Mouse (Mus musculus) megakaryocyte progenitor cell, adult 5-6 weeks (primary cell): ENCODE results near the gene Ush2a. TPM values are rescaled to one million over a fixed set of nuclear protein-coding genes. Genes with fewer than 3 reads are reported as not detected.

Experiments used
- ATAC-seq: replicated peaks from 2 replicates; pipeline ENCODE4 v1.8.0; 2016; ENCODE audit warnings: mild to moderate bottlenecking, moderate TSS enrichment, inconsistent platforms; ENCODE audit not compliant: poor library complexity
- total RNA-seq, 2 experiments: library from RNA; stranded (forward) in 1 of 2; stranded (reverse) in 1 of 2; fragments of 157-497, 149-512 nt in 1 of 2; fragments of 200-1000 nt in 1 of 2; gene quantifications; 2 replicates each; pipeline versions ENCODE4 v1.2.3 to v1.2.4; 2015 to 2017

The Ush2a gene
- total RNA-seq, 2 experiments from 2014 or later = not detected

DNA sequence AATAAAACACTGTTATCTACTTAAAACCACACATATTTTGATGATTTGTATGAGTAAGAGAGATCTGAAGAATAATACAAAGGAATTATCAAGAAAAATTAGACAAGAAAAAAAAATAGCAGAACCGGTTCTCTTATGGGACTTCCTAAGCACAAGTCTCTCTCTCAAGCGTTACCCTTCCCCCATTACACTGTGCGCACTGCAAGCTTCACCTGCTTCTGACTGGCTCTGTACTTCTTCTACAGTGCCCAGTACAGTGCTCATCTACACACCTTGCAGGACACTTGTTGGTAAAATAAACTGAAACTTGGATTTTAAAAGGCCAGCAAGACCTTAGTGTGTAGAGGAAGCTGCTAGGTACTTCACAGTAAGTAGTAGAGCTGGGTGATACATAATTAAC is 736.1 kb downstream of the Ush2a start:
- ATAC-seq = no peak

DNA sequence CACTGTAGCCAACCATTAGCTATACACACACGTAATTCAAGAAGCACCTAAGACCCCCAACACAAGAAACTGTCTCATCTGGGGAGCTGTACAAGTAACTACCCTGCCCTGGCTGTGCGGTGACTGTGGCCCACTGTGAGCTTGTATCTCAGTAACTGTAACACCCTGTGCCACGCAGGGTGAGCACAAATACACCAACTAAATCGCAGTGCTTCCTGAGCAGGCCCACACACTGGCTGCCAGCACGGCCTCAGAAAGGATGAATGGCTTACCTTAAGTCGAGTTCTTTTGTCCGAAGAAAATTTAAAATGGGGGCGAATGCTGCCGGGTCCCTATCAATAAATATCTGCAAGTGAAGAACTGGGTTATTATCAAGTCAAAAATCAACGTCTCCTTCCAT is 738.2 kb downstream of the Ush2a start:
- no peak for ATAC-seq

DNA sequence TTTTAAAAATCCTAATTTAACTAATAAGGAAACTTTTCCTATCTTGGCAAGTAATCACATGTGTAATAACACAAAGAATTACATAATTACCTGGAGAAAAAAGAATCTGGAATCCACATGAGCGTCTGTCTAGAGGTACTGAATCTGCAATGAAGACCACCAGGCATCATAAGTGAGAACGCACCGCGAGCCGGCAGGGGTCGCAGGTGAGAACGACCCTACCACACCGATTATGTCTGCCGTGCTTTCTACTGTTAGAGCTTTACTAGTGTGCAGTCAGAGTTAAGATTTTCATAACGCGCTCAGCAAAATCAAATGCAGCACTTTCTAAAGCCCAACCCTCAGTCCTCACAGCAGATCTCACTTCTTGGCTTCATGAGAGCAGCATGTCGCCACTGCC is 740.0 kb downstream of the Ush2a start:
- no peak for ATAC-seq

DNA sequence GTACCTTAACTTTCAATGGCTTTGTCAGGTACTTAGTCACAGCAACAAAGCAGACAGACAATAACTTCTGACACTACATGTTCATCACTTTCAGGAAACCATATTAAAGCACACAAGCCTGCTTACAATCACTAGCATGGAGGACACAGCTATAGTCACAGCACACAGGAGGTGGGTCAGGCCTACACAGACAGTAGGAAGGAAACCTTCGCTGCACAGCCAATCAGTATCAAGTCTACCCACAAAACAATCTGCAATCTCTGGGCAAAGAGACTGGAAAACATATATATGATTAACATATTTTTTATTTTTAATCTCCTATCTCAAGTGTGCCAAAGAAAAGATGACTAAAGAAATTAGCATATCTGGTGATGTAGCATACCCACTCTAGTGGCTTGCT is 743.0 kb downstream of the Ush2a start:
- ATAC-seq = no peak

DNA sequence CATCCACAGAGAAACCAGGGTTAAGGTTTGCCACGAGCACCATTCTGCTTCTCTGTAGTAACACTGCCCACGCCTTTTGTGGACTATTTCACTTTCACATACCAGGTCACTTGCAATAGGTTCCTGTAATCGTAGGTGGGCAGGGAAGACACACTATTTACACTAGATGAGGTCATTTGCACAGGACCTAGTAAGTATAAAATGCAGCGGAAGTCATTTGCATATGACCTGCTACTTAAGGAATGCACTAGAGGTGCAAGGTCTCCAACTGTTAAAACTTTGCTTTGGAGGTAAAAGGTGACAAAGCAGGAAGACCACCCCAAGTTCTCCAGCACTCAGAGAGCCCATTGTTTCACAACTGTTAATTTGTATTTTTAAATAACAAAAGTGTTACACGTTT is 744.4 kb downstream of the Ush2a start:
- ATAC-seq = no peak

DNA sequence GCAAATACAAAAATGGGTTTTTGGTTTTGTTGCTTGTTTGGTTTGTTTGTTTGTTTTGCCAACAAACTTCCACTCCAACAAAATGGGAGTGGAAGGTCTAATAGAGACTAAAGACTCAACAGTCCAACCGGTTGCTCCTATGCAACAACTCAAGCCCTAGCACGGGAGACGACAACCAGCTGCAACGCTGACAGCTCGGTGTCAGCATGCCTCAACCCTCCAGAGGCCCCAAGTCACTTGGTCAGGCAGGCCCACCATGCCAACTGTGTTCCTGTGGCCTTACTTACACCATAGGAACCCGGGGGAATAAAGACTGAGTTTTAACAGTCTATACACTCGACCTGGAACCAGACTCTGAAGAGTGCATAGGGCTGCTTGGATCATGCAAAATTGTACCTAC is 745.0 kb downstream of the Ush2a start:
- ATAC-seq = peak; percentile 10; the same call in 1 of the 2 replicates

DNA sequence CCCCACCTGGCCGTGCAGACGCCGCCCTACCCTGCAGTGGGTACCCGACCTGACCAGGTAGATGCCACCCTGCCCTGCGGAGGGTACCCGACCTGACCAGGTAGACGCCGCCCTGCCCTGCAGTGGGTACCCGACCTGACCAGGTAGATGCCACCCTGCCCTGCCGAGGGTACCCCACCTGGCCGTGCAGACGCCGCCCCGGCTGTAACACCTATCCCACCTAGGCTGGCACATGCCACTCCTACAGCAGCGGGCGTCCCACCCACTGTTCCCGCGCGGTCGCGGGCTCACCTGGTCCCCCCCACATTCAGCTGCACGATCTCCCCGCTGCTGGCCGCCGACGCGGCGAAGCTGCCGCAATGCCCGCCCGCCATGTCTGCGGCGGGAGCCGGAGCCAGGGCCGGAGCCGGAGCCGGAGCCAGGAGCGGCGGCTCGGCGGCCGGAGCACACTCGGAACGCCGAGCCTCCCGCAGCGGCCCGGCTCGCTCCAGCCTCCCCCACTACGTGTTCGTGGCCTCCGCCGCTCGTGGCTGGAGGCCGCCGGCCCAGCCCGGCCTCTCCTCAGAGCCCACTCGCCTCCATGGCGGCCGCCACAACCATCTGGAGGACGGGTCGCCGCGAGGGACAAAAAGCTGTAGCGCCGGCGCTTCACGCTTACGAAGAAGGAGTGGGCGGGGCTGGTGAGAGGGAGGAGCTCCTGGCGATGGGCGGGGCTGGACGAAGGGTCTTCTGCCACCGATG is 745.6 kb downstream of the Ush2a start, which contains the start of gene Kctd3:
Gene Kctd3, minus strand, starts transcription at position 603 of the 741 bp plus-strand sequence.
- peak; percentile 95 for ATAC-seq

DNA sequence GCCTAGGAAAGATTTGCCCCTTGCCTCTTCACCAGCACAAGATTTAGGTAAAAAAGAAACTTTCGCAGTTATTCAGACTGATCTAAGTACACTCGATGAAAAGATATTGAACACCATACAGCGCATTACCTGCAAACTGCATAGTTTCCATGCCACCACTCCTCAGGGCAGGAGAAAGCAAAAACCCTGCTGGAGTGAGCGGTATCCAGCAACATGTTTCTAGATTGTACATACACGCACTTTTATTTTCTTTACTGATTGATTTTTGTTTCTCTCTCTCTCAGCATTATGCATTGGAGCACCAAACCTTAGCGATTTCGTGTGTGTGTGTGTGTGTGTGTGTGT is 746.1 kb downstream of the Ush2a start:
- peak; percentile 33 for ATAC-seq

DNA sequence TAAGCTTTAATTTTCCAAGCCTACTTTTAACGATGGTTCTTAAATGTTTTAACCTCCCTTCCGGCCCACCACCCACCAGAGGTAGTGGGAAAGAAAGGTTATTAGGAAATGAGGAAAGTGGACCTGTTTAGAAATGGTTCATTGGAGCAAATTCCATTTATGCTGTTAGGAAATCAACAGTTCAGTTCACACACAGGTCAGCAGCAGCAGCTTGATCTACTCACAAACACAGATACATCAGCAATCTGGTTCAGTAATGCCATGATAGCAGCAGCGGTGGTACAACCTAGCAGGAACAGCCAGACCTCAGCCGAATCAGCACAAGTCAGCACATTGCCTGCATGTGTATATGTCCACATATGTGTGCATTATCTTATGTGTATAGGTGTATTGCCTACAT is 748.8 kb downstream of the Ush2a start:
- no peak for ATAC-seq

DNA sequence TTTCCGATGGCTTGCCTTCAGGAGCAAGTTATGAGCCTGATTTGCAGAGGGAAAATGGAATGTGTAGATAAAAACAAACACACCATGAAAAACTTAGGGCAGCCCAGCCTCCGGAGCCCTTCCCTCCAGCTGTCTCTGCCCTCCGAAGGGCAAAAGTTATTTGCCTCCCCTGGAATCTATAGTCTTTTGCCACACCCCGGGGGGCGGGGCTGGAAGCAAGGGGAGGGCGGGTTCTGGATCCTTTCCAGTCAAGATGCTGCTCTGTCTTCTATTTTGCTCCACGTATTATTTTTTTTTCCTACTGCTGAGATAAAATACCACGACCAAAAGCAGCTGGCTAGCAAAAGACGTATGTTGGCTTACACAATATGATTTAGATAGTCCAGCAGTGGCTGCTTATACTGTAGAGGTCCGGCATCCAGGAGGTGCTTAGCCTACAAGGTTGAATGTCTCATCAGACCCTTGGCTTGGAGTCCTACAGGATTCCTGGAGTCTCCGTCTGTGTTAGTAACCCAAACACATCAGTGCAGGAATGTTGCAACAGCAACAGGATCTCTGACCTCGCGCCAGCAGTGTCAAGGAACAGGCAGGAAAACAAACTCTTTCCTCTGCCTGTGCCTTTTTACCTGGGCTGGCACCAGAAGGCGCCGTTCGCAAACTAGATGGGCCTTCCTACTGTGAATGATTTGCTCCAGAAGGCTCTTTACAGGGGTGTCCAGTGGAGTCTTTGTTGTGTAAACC is 751.2 kb downstream of the Ush2a start:
- peak; percentile 57 for ATAC-seq

DNA sequence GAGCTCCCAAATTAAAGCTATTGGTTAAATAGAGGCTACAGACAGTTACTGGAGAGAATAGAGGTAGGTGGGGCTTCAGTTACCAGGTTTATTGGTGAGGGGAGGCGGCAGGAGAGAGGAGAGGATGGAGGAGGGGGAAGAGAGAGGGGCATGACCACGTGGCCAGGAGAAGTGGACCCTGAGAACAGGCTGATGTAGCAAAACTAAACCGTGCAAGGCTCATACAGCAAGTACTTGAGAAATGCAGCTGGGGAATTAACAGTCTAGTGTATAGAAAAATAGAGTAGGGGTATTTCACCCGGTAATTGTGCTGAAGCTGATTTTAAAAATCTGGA is 751.7 kb downstream of the Ush2a start:
- no peak for ATAC-seq
